Mouse (Mus musculus): Measurements from ENCODE around the gene Traf2. TPM values are rescaled to one million over a fixed set of nuclear protein-coding genes. Genes with fewer than 3 reads are reported as not detected.

Gene Traf2
- polyA plus RNA-seq, 1 experiment from 2014 or later: 16.6 TPM

DNA sequence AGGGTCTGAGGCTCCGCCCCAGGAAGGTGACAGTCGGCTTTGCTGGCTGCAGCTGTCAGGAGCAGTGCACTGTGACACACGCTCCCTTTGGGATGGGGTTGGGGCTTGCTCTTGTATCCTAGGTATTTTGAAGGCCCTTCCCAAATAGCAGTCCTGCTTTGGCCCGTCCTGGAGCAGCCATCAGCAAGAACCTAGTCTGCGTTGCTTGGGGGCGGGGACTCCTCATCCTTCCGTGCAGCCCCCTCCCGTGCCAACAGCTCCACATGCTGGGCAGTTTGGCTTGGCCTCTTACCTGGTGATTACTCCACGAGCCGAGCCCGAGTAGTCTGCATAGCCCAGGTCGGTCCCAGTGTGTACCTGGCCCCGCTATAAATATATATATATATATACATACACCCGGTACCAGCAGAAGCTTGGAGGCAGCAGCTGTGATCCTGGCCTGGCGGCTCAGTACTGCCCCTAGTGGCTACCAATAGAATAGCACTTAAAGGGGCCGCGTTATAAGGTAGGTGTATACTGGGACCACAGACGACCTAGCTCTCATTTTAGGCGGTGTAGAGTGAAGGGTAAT, 34.6 kb upstream of the Traf2 start, which contains the start of gene Ajm1:
TSS of gene Ajm1 (minus strand) at position 464 of the 571 bp plus-strand sequence.
- Histone ChIP-seq H3K4me1 (replicated peaks) (peaks cover 65% of the 10 kb centered on the region), H3K9me3 (replicated peaks) (no peaks in the 10 kb centered on the region), H3K27me3 (peaks cover 51% of the 10 kb centered on the region), H3K27ac (peak within 1 kb of the TSS; percentile 10; the same call in 1 of the 2 replicates), H3K9ac (no peak within 1 kb of the TSS), H3K36me3 (peaks cover 37% of the 10 kb centered on the region), H3K4me3 (replicated peaks) (peak within 1 kb of the TSS; percentile 32), H3K4me2 (peak within 1 kb of the TSS; percentile 65)
- WGBS (ENCODE audit: insufficient replicate concordance): 4% methylated on average over 19 of the region's 19 CpGs
- DNase-seq: peak; percentile 57
- peak; percentile 68 for ATAC-seq (ENCODE audit: low read depth)

DNA sequence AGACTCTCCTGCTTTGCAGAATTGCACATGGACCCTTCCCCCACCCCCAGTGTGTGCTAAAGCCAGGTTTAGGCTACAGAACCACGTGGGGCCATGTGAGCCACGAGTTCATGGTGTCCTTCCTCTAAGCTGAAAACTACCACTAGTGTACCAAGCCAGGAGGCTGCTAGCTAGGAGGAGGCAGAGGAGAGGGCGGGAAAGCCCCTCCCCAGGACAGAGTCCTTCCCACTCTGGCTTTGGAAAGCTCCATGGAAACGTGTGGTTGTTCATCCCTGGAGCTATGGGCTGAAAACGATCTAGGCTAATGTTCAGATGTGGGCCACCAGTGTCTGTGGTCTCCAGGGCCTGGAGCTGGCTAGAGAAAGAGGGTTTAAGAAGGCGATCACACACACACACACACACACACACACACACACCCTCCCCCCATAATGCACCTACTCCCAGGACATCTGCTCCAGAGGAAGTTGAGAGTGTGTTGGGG, 33.9 kb upstream of the Traf2 start:
- Histone ChIP-seq H3K4me2 (peak overlapping the region; percentile 65; the same call in 1 of the 2 replicates), H3K4me3 (replicated peaks) (no peak overlapping the region), H3K9ac (no peak overlapping the region), H3K36me3 (peaks cover 29% of the 10 kb centered on the region), H3K4me1 (replicated peaks) (peaks cover 70% of the 10 kb centered on the region), H3K9me3 (replicated peaks) (no peaks in the 10 kb centered on the region), H3K27me3 (peaks cover 58% of the 10 kb centered on the region), H3K27ac (no peak overlapping the region)
- WGBS (ENCODE audit: insufficient replicate concordance): 19% methylated on average over 6 of the region's 6 CpGs
- no peak for ATAC-seq (ENCODE audit: low read depth)
- no peak for DNase-seq

- DNase-seq (no peak), ATAC-seq (ENCODE audit: low read depth) (no peak)
- no peaks in the 10 kb centered on the region for H3K9me3 ChIP-seq (replicated peaks)
- H3K36me3 ChIP-seq: peaks cover 22% of the 10 kb centered on the region
- H3K4me1 ChIP-seq (replicated peaks): peaks cover 76% of the 10 kb centered on the region
- peak overlapping the region; percentile 31 for H3K4me3 ChIP-seq (replicated peaks)
- H3K27me3 ChIP-seq: peaks cover 62% of the 10 kb centered on the region
- WGBS (ENCODE audit: insufficient replicate concordance): 5% methylated on average over 27 of the region's 27 CpGs
- H3K4me2 ChIP-seq: peak overlapping the region; percentile 24
- H3K9ac ChIP-seq: no peak overlapping the region
- H3K27ac ChIP-seq: no peak overlapping the region
Measured at GRCm38 (mm10) chr2:25579737-25580460, 33.2 kb upstream of the Traf2 start.

GRCm38 (mm10) chr2:25578796-25579736, 32.3 kb upstream of the Traf2 start:
- peak overlapping the region; percentile 24 for H3K4me2 ChIP-seq
- no peak for DNase-seq
- peaks cover 13% of the 10 kb centered on the region for H3K36me3 ChIP-seq
- H3K27me3 ChIP-seq: peaks cover 62% of the 10 kb centered on the region
- H3K9me3 ChIP-seq (replicated peaks): no peaks in the 10 kb centered on the region
- ATAC-seq (ENCODE audit: low read depth): no peak
- no peak overlapping the region for H3K9ac ChIP-seq
- peak overlapping the region; percentile 31 for H3K4me3 ChIP-seq (replicated peaks)
- no peak overlapping the region for H3K27ac ChIP-seq
- H3K4me1 ChIP-seq (replicated peaks): peaks cover 80% of the 10 kb centered on the region
- 6% methylated on average over 77 of the region's 77 CpGs for WGBS (ENCODE audit: insufficient replicate concordance)

GRCm38 (mm10) chr2:25577951-25578795, 31.4 kb upstream of the Traf2 start:
- no peak overlapping the region for H3K27ac ChIP-seq
- no peak for ATAC-seq (ENCODE audit: low read depth)
- H3K4me2 ChIP-seq: peak overlapping the region; percentile 28
- H3K36me3 ChIP-seq: peaks cover 5% of the 10 kb centered on the region; the same call in 1 of the 2 replicates
- H3K9ac ChIP-seq: no peak overlapping the region
- WGBS (ENCODE audit: insufficient replicate concordance): 7% methylated on average over 75 of the region's 75 CpGs
- peak overlapping the region; percentile 23 for H3K4me3 ChIP-seq (replicated peaks)
- H3K9me3 ChIP-seq (replicated peaks): no peaks in the 10 kb centered on the region
- H3K4me1 ChIP-seq (replicated peaks): peaks cover 82% of the 10 kb centered on the region
- no peak for DNase-seq
- H3K27me3 ChIP-seq: peaks cover 62% of the 10 kb centered on the region

GRCm38 (mm10) chr2:25576965-25577891, 30.5 kb upstream of the Traf2 start:
- Histone ChIP-seq H3K27ac (no peak overlapping the region), H3K36me3 (no peaks in the 10 kb centered on the region), H3K4me3 (replicated peaks) (peak overlapping the region; percentile 23), H3K4me1 (replicated peaks) (peaks cover 81% of the 10 kb centered on the region), H3K9me3 (replicated peaks) (no peaks in the 10 kb centered on the region), H3K4me2 (peak overlapping the region; percentile 28), H3K27me3 (peaks cover 62% of the 10 kb centered on the region), H3K9ac (no peak overlapping the region)
- DNase-seq (no peak), ATAC-seq (ENCODE audit: low read depth) (no peak)
- 19% methylated on average over 88 of the region's 92 CpGs for WGBS (ENCODE audit: insufficient replicate concordance)

DNA sequence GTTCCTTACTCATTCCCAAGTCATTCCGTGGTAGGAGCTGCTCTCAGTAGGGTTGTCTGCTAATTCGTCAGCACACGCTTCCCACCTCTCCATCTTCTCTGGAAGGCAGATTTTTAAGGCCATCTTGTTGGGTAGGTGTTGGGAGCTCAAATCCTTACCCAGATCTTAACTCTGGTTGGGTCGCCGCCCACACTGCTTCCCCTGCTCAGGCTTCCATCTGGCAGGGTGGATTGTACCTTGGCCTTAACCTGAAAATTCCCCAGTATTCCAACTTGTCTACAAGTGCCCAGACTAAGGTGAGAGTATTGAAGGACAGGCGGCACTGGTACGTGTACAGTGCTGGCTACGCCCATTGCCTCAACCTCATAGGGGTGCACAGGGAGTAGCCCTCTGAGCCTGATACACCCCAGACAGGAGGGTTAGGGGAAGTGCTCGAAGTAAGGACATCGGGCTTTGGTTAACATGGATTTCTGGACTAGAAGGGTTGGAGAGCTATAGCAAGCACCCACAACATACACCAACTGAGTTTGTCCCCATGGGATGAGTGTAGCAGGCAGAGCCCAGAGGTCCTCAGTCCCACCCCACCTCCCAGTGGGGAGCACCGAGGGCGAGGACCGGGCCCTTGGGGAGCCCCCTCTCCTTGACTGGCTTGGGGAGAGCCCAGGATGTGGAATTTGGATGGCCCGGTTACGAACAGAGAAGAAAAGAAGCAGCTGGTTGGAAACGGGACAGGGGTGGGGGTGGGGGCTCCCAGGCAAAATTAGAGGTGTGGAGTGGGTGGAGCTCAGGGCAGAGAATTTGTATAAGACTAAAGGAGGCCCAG, 29.5 kb upstream of the Traf2 start:
- Histone ChIP-seq H3K4me2 (peak overlapping the region; percentile 87; the same call in 1 of the 2 replicates), H3K27ac (no peak overlapping the region), H3K36me3 (no peaks in the 10 kb centered on the region), H3K4me1 (replicated peaks) (peaks cover 76% of the 10 kb centered on the region), H3K27me3 (peaks cover 60% of the 10 kb centered on the region), H3K4me3 (replicated peaks) (peak overlapping the region; percentile 64; the same call in 1 of the 2 replicates), H3K9ac (no peak overlapping the region), H3K9me3 (replicated peaks) (no peaks in the 10 kb centered on the region)
- 73% methylated on average over 16 of the region's 16 CpGs for WGBS (ENCODE audit: insufficient replicate concordance)
- no peak for DNase-seq
- ATAC-seq (ENCODE audit: low read depth): no peak

GRCm38 (mm10) chr2:25575432-25576027, 28.8 kb upstream of the Traf2 start:
- H3K4me2 ChIP-seq: peak overlapping the region; percentile 87
- no peaks in the 10 kb centered on the region for H3K36me3 ChIP-seq
- ATAC-seq (ENCODE audit: low read depth) (no peak), DNase-seq (no peak)
- H3K27me3 ChIP-seq: peaks cover 53% of the 10 kb centered on the region
- H3K4me1 ChIP-seq (replicated peaks): peaks cover 75% of the 10 kb centered on the region
- H3K4me3 ChIP-seq (replicated peaks): peak overlapping the region; percentile 64
- WGBS (ENCODE audit: insufficient replicate concordance): 24% methylated on average over 21 of the region's 21 CpGs
- H3K9ac ChIP-seq: peak overlapping the region; percentile 66
- no peaks in the 10 kb centered on the region for H3K9me3 ChIP-seq (replicated peaks)
- H3K27ac ChIP-seq: peak overlapping the region; percentile 53
